Mouse (Mus musculus) right cerebral cortex, adult 2 months (tissue): Measurements from ENCODE around the gene Tinf2.

ENCODE experiments used
- DNase-seq, 2 experiments: peaks; one replicate each; pipeline ENCODE4 v3.0.0; 2021 to 2022; ENCODE audit warnings: low spot score in 2 of 2

Tinf2 gene

GRCm38 (mm10) chr14:55635523-55636007, 46.1 kb downstream of the Tinf2 start, which contains the start of gene Ipo4:
Gene Ipo4, minus strand, starts transcription at chr14:55635957.
- DNase-seq, result peak; percentile 88 to 89

GRCm38 (mm10) chr14:55634874-55635522, 46.6 kb downstream of the Tinf2 start:
- DNase-seq, result peak in 1 of 2 experiments; percentile 31

- DNase-seq, result peak; percentile 39 to 42
Measured at GRCm38 (mm10) chr14:55629312-55629711, 52.3 kb downstream of the Tinf2 start.

- no peak for DNase-seq
Measured at GRCm38 (mm10) chr14:55628077-55628827, 53.4 kb downstream of the Tinf2 start.
